Mouse (Mus musculus) small intestine, adult 2 months (tissue): ENCODE results near the gene Mpv17l2.

Experiments
- CTCF ChIP-seq: fragments of 200-500 bp; IDR thresholded peaks from 2 replicates; pipeline ENCODE4 v1.5.1; 2012; ENCODE audit warnings: low read depth, mild to moderate bottlenecking, control low read depth, inconsistent platforms, low read length, moderate library complexity, mixed read lengths; ENCODE audit not compliant: insufficient replicate concordance, insufficient read length; ENCODE audit errors: extremely low read depth
- POLR2A ChIP-seq: fragments of 200-500 bp; IDR thresholded peaks from 2 replicates; pipeline ENCODE4 v1.6.1; 2012; ENCODE audit warnings: low read depth, mild to moderate bottlenecking, control low read depth, inconsistent platforms, low read length, moderate library complexity

GRCm38 (mm10) chr8:70797081-70798070, 36.6 kb upstream of the Mpv17l2 start:
- TF ChIP-seq CTCF (no peak), POLR2A (0 out of 2 replicates have a peak, but pooled peaks have one; percentile 10)
